Mouse (Mus musculus) A20 (cell line): Measurements from ENCODE around the gene Aspg.

Experiments used
- DNase-seq: peaks from one replicate; pipeline ENCODE4 v3.0.0-alpha.2; 2011; ENCODE audit warnings: low read depth, low spot score

The Aspg gene

GRCm38 (mm10) chr12:112150011-112150410, 43.5 kb downstream of the Aspg start:
- DNase-seq: no peak

- no peak for DNase-seq
These were observed 44.9 kb downstream of the Aspg start for GRCm38 (mm10) chr12:112151244-112151979.

GRCm38 (mm10) chr12:112151980-112152362, 45.5 kb downstream of the Aspg start:
- no peak for DNase-seq

GRCm38 (mm10) chr12:112153597-112153996, 47.1 kb downstream of the Aspg start:
- no peak for DNase-seq

GRCm38 (mm10) chr12:112154476-112154875, 48.0 kb downstream of the Aspg start:
- no peak for DNase-seq

GRCm38 (mm10) chr12:112155218-112156051, 49.0 kb downstream of the Aspg start:
- DNase-seq: no peak

- no peak for DNase-seq
These were observed 50.3 kb downstream of the Aspg start for GRCm38 (mm10) chr12:112156804-112157203.

GRCm38 (mm10) chr12:112158246-112158645, 51.8 kb downstream of the Aspg start:
- DNase-seq: no peak

- DNase-seq: no peak
These were observed 52.3 kb downstream of the Aspg start for GRCm38 (mm10) chr12:112158784-112159183.

GRCm38 (mm10) chr12:112163981-112164839, 57.7 kb downstream of the Aspg start:
- no peak for DNase-seq

- DNase-seq: no peak
These were observed 58.4 kb downstream of the Aspg start for GRCm38 (mm10) chr12:112164840-112165219.

GRCm38 (mm10) chr12:112169240-112169639, 62.8 kb downstream of the Aspg start:
- DNase-seq: no peak

GRCm38 (mm10) chr12:112170671-112171574, 64.4 kb downstream of the Aspg start:
- DNase-seq: no peak

- DNase-seq: no peak
These were observed 65.2 kb downstream of the Aspg start for GRCm38 (mm10) chr12:112171657-112172056.

- no peak for DNase-seq
These were observed 65.7 kb downstream of the Aspg start for GRCm38 (mm10) chr12:112172214-112172613.
